Mouse (Mus musculus) kidney, postnatal 25 days (tissue): ENCODE results near the gene 1500015O10Rik.
A peak's percentile ranks its signal among the peaks of the same experiment; 100 is the strongest.

ENCODE experiments used
- DNase-seq, 2 experiments: peaks; one replicate each; pipeline ENCODE4 v3.0.0; 2021; ENCODE audit warnings: mixed read lengths in 2 of 2

1500015O10Rik gene

GRCm38 (mm10) chr1:43776106-43776505, 45.7 kb downstream of the 1500015O10Rik start:
- peak; percentile 27 to 56 for DNase-seq

- DNase-seq, result no peak
Measured at GRCm38 (mm10) chr1:43781195-43781594, 50.8 kb downstream of the 1500015O10Rik start.

GRCm38 (mm10) chr1:43781672-43782071, 51.3 kb downstream of the 1500015O10Rik start:
- no peak for DNase-seq

- no peak for DNase-seq
Measured at GRCm38 (mm10) chr1:43782680-43783079, 52.3 kb downstream of the 1500015O10Rik start.

GRCm38 (mm10) chr1:43783186-43783585, 52.8 kb downstream of the 1500015O10Rik start:
- no peak for DNase-seq

GRCm38 (mm10) chr1:43785316-43785715, 54.9 kb downstream of the 1500015O10Rik start:
- DNase-seq, result no peak

GRCm38 (mm10) chr1:43786711-43787110, 56.3 kb downstream of the 1500015O10Rik start:
- no peak for DNase-seq

GRCm38 (mm10) chr1:43789765-43790164, 59.4 kb downstream of the 1500015O10Rik start:
- no peak for DNase-seq
